Mouse (Mus musculus) urinary bladder, postnatal 14 days (tissue): ENCODE measurements at regions not wholly inside any gene's neighbourhood (a gene's known extent, or its start where the extent isn't known, plus 50 kb on each side); places are given as distances from the start of the nearest gene placed in this dataset.
"Not testable (repeated sequence)": the region's sequence is repeated elsewhere in the genome, so short reads cannot be mapped to it uniquely, and the experiment has no call there.

Source experiments
- DNase-seq: peaks from one replicate; pipeline ENCODE4 v3.0.0; 2021; ENCODE audit warnings: low spot score

GRCm38 (mm10) chr13:26457487-26458253 is 312.3 kb downstream of the Hdgfl1 start:
- DNase-seq, result no peak

GRCm38 (mm10) chr13:26426639-26427038 is 343.3 kb downstream of the Hdgfl1 start:
- DNase-seq, result no peak

DNA sequence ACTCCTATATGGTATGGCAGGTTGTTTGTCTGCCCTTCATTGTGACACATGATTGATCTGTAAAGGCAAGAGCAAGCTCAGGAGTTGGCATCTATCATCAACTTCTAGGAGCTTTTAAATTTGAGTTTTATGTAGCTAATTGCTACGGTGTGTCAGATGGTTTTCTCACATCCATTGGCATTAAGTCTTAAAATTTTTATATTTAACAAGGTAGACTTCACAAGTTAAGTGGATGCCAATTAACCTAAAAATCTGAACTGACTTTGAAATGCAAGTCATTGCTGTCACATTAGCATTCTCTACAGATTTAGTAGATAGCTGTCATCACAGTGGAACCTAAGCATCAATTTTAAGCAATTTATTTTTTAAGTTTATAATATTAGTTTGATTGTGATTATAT is 345.5 kb downstream of the Hdgfl1 start:
- DNase-seq, result no peak

- DNase-seq, result no peak
Observed at GRCm38 (mm10) chr13:26405757-26406156, 364.2 kb downstream of the Hdgfl1 start.

DNA sequence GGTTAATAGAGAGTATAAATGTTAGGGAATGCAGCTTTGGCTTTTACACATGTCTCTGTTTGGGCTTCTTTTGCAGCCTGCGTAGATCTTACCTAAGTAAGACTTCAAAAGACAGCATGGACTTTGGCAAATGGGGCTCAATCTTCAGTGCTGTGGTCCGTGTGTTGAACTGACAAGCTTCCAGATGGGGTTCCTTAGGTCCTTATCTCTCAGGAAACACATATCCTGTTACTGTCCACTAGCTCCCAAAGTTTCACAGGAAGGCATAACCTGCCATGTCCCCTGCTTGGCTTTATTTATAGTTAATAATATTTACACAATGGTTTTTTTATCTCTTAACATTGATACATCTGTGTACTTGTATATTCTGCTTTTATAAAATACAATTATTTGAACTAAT is 365.3 kb downstream of the Hdgfl1 start:
- no peak for DNase-seq

DNA sequence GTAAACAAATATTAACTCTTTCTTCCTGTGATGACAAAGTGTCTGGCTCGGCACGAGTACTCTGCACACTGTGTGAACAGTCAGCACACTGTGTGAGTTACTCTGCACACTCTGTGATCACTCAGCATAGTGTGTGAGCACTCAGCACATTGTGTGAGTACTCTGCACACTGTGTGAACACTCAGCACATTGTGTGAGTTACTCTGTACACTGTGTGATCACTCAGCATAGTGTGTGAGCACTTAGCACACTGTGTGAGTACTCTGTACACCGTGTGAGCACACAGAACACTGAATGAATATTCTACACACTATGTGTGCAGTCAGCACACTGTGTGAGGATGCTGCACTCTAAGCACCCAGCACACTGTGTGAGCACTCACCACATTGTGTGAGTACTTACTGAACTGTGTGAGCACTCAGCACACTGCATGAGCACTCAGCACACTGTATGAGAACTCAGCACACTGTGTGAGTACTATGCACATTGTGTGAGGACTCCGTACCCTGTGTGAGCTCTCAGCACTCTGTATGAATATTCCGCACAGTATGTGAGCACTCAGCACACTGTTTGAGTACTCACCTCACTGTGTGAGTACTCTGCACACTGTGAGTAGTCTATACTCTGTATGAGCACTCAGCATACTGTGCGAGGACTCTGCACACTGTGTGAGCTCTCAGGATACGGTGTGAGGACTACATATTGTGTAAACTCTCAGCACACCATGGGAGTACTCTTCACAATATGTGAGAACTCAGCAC is 381.9 kb downstream of the Hdgfl1 start:
- DNase-seq, result no peak

DNA sequence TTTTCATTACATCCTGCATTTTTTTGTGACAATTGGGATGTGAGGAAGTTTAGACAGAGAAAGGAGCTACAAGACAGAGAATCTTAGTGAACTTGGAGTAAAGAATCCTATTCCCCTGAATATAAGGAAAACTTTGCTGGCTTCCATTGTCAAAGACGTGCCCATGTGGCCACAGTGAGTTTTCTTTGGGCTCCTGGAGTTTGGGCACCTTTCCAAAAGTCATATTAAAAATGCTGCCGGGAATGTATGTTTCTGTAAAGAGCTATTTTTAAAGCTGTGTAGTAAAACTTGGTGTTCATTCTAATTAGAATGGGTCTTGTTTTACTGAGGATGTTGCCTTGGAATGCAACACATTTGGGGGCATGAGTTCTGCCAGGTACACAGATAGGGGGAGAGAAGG is 387.3 kb downstream of the Hdgfl1 start:
- no peak for DNase-seq

- no peak for DNase-seq
Observed at GRCm38 (mm10) chr13:26382154-26382553, 387.8 kb downstream of the Hdgfl1 start.

DNA sequence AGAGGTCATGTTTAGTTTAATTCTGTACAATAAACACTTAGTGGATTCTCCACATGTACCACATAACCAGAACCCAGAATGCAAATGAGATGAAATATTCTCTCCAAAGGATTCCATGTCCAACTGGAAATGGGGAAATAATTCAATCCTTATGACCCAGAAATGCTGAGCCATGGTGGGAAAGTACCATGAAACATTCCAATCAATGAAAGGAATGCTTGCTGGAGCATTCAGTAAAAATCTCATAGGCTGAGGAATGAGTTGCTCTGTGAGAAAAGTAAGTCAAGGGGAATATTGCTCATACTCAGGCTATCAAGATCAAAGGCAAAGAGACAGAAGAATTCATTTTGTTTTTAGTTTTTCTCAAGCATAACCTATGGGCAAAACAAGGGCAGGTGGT is 394.4 kb downstream of the Hdgfl1 start:
- DNase-seq, result no peak

DNA sequence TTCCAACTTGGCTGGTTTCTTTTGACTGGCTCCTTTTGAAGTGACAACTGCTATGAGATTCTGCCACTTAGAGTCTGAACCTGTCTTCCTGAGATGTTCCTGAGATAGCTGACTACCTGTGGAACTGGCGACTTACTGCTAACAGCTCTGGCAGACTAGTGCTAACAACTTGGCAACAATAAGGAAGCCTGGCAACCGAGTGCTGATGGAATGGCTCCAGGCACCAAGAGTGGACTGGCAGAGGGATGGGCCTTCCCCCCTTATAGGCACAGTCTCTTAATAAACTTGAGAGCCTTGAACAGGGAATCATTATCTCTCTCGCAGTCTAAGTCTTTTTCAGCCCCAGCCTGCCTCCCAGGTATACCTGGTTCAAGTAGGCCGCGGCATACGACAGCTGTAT is 404.1 kb downstream of the Hdgfl1 start:
- not testable (repeated sequence) for DNase-seq

DNA sequence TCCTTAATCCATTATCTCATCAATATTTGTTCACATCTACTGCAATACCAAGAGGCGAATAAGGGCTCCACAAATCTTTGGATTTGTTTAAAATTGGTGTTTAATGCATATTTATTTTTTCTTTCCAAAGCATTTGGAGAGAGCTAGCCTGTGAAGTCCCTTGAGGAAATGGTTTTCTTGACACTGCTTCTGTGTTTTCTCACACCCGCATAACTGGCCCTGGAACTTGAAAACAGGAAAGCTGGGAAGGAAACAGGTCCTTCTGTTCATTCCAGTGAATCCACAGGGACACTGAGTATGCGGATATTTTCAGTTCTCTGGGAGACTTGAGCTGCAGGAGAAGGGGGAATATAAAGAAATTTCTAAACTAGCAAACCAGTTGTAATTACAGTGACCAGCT is 413.6 kb downstream of the Hdgfl1 start:
- DNase-seq, result no peak

- no peak for DNase-seq
Observed at GRCm38 (mm10) chr13:26354421-26354820, 415.5 kb downstream of the Hdgfl1 start.

DNA sequence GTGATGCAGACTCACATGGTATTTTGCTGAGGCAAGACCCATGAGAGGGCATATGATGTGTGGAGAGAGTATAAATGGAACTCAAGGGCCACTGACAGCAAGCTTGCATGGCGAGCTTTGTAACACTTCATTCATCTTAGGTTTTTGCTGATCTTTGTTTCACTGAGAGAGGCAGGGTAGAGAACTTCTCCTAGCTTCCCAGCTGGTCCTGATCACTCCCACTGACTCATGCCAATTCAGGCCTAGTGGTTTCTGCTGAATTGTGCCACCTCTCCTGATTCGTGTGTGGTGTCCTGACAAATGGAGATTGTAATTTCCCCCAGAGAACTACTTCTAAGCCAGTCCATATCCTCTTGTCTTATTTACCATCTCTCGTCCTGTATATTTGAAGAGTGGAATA is 419.5 kb downstream of the Hdgfl1 start:
- no peak for DNase-seq

DNA sequence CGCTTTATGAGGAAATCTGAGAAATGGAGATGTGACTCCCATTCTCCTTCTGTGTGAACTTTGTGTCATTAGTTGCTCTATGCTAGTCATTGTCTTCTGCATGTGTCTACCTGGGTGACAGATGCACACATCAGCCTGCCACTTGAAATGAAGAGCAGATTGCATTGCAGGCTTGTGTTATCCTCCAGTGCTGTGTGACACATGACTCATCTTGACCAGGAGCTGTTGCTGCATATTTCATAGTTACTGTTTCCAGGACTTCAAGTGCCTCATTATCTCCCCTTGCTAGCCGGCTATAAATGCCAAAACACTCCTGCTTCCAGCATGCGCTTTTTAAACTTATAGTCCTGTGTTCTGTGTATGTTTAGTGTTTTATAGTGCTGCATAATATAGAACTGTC is 431.2 kb downstream of the Hdgfl1 start:
- DNase-seq, result no peak

GRCm38 (mm10) chr13:26325066-26325465 is 444.9 kb downstream of the Hdgfl1 start:
- DNase-seq, result no peak

GRCm38 (mm10) chr13:26324633-26325032 is 445.3 kb downstream of the Hdgfl1 start:
- DNase-seq, result no peak

DNA sequence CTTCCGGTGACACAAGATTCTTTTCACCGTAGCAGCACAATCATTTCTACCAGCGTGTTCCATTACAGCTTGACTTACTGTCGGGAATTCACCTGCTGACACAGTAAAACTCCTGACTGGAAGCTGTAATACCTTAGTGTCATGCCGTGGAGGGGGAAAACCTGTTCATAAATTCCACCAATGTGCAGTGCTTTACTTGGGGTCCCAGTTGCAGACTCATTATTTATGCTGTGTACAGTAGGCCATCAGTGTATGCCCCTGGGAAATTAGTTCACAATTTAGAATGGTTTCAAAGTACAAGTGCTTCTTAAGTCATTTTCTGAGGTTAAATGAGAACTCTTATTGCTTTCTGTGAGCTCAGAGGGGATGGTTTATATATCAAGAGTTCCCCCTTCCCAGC is 451.4 kb downstream of the Hdgfl1 start:
- DNase-seq, result no peak

- DNase-seq, result no peak
Observed at GRCm38 (mm10) chr13:26312246-26313010, 457.5 kb downstream of the Hdgfl1 start.

- DNase-seq, result no peak
Observed at GRCm38 (mm10) chr13:26284073-26284444, 485.9 kb downstream of the Hdgfl1 start.

DNA sequence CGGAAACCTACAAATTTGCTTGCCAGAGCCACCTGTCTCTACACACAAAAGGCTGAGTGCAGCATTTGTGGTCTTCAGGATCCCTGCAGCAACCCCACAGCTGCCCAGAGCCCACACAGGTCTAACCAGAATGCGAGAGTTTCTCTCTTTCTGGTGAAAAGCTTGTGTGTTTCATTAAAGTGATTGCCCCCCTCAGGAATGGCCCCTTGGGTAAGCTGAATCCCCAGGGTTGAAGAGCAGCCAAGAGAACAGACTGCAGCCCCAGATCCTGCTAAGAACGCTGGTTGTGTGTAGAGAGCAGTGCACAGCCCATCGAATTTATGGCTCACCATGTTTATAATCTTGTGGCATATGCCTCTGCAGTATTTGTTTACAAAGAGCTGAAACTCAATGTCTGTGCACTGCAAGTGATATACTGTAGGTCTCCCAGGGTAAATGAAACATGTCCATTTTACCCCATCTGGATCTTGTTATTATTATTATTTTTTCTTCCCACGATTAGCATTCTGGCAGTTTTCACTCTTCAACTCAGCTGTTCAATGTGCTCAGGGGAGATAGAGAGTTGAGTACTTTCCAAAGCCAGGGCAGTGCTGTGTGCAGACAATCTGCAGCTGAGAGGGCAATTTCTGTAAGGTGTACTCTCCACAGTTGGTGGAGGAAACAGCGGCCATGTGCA is 486.4 kb downstream of the Hdgfl1 start:
- DNase-seq, result no peak

GRCm38 (mm10) chr13:26282291-26282690 is 487.7 kb downstream of the Hdgfl1 start:
- DNase-seq, result no peak

DNA sequence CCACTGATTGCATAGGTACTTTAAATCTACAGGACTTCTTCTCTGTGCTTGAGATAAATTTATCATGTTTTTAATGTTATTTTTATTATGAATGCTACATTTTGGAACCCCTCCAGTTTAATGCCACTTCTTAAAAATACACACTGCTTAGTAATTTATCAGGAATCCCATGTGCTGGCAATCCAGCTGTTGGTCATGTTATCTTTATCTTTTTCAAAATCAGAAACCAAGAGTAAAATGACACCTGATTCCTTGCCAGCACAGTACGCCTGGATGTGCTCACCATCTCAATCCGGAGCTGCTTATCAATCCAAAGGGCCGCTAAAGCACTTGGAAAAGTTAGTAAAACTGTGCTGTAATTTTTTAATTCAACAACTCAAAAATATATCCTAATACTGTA is 497.1 kb downstream of the Hdgfl1 start:
- no peak for DNase-seq
